Mouse (Mus musculus) G1E (cell line): Measurements from ENCODE around the gene Rbpj. TPM values are rescaled to one million over a fixed set of nuclear protein-coding genes. Genes with fewer than 3 reads are reported as not detected.

Experiments used
- ATAC-seq: 2 replicates; pipeline ENCODE4 v1.8.0; 2016; ENCODE audit warnings: mild to moderate bottlenecking; ENCODE audit not compliant: insufficient number of reproducible peaks, poor library complexity, low FRiP score, severe bottlenecking; ENCODE audit errors: extremely low read depth
- DNase-seq: peaks from one replicate; pipeline ENCODE4 v3.0.0; 2012; ENCODE audit warnings: low spot score
- H3K27me3 ChIP-seq: 2 replicates; pipeline ENCODE4 v1.6.1; 2012; ENCODE audit warnings: mild to moderate bottlenecking, low read length, inconsistent platforms; ENCODE audit not compliant: insufficient read depth
- H3K36me3 ChIP-seq: replicated peaks from 2 replicates; pipeline ENCODE3; 2012; ENCODE audit warnings: mild to moderate bottlenecking, inconsistent platforms
- H3K4me1 ChIP-seq: 2 replicates; pipeline ENCODE4 v1.6.1; 2012; ENCODE audit warnings: low read depth, low read length, inconsistent platforms, mixed read lengths; ENCODE audit not compliant: insufficient read depth
- H3K4me3 ChIP-seq: 2 replicates; pipeline ENCODE4 v1.5.1; 2012; ENCODE audit warnings: low read depth, mild to moderate bottlenecking, inconsistent platforms, low read length, moderate library complexity, mixed read lengths
- H3K9me3 ChIP-seq: replicated peaks from 2 replicates; pipeline ENCODE4 v1.6.1; 2012; ENCODE audit warnings: inconsistent platforms
- CTCF ChIP-seq: IDR thresholded peaks from 2 replicates; pipeline ENCODE4 v1.5.1; 2012; ENCODE audit warnings: low read depth, low read length, inconsistent platforms, mixed read lengths
- GATA1 ChIP-seq: IDR thresholded peaks from 2 replicates; pipeline ENCODE4 v1.6.1; 2012; ENCODE audit warnings: borderline replicate concordance, low read length, inconsistent platforms, mixed read lengths
- GATA2 ChIP-seq: IDR thresholded peaks from 2 replicates; pipeline ENCODE4 v1.6.1; 2012; ENCODE audit warnings: low read depth, low read length, inconsistent platforms, borderline replicate concordance
- POLR2AphosphoS5 ChIP-seq: IDR thresholded peaks from 2 replicates; pipeline ENCODE4 v1.6.1; 2012; ENCODE audit warnings: low read depth, low read length, inconsistent platforms; ENCODE audit not compliant: insufficient replicate concordance
- TAL1 ChIP-seq: conservative IDR thresholded peaks from 2 replicates; pipeline ENCODE4 v1.6.1; 2012; ENCODE audit warnings: low read depth, low read length, inconsistent platforms, mixed read lengths
- polyA plus RNA-seq: library from polyadenylated mRNA; stranded (reverse); fragments of >175 nt; gene quantifications from 2 replicates; pipeline ENCODE4 v1.2.3, GENCODE M21; 2012
- total RNA-seq, 2 experiments: library from RNA; stranded (forward) in 1 of 2; stranded (reverse) in 1 of 2; fragments of 200-1000 nt in 1 of 2; fragments of >200 nt in 1 of 2; fragmentation: Nextera tagmentation in 1 of 2; gene quantifications; 2 replicates each; pipeline ENCODE4 v1.2.3; 2014 to 2017

Gene Rbpj
- total and polyA plus RNA-seq, 3 experiments = 5.5 to 33.5 (median 17.2) TPM

GRCm38 (mm10) chr5:53466422-53467333 lies 726 bp downstream of the Rbpj start:
- Histone ChIP-seq H3K4me1 (no peaks in the 10 kb centered on the region), H3K27me3 (peaks cover 2% of the 10 kb centered on the region; the same call in 1 of the 2 replicates), H3K36me3 (no peaks in the 10 kb centered on the region), H3K4me3 (no peak overlapping the region), H3K9me3 (no peaks in the 10 kb centered on the region)
- no peak for ATAC-seq
- TF ChIP-seq GATA2 (no peak), CTCF (no peak)
- no peak for DNase-seq

GRCm38 (mm10) chr5:53467602-53468001 lies 1.6 kb downstream of the Rbpj start:
- ATAC-seq = no peak
- H3K36me3 ChIP-seq = no peaks in the 10 kb centered on the region
- TF ChIP-seq GATA1 (no peak), POLR2AphosphoS5 (no peak), TAL1 (no peak), GATA2 (no peak), CTCF (no peak)
- no peaks in the 10 kb centered on the region for H3K4me1 ChIP-seq
- H3K9me3 ChIP-seq = no peaks in the 10 kb centered on the region
- H3K4me3 ChIP-seq = no peak overlapping the region
- peaks cover 5% of the 10 kb centered on the region; the same call in 1 of the 2 replicates for H3K27me3 ChIP-seq
- no peak for DNase-seq

- Histone ChIP-seq H3K4me1 (no peaks in the 10 kb centered on the region), H3K36me3 (no peaks in the 10 kb centered on the region), H3K4me3 (no peak overlapping the region), H3K9me3 (no peaks in the 10 kb centered on the region), H3K27me3 (peaks cover 5% of the 10 kb centered on the region)
- ATAC-seq (no peak), DNase-seq (no peak)
- TF ChIP-seq TAL1 (no peak), POLR2AphosphoS5 (no peak), CTCF (no peak), GATA2 (no peak), GATA1 (no peak)
Measured at GRCm38 (mm10) chr5:53468366-53468765, 2.4 kb downstream of the Rbpj start.

GRCm38 (mm10) chr5:53469098-53469776 lies 3.3 kb downstream of the Rbpj start:
- ATAC-seq = no peak
- no peak overlapping the region for H3K4me3 ChIP-seq

GRCm38 (mm10) chr5:53469777-53470131 lies 3.8 kb downstream of the Rbpj start:
- TF ChIP-seq CTCF = no peak
- no peak for TF ChIP-seq TAL1
- no peak for TF ChIP-seq POLR2AphosphoS5
- TF ChIP-seq GATA2 = no peak
- TF ChIP-seq GATA1 = no peak
- peaks cover 7% of the 10 kb centered on the region for H3K27me3 ChIP-seq
- no peak for DNase-seq
- no peaks in the 10 kb centered on the region for H3K36me3 ChIP-seq
- no peak overlapping the region for H3K4me3 ChIP-seq
- ATAC-seq = no peak
- H3K9me3 ChIP-seq = no peaks in the 10 kb centered on the region
- H3K4me1 ChIP-seq = no peaks in the 10 kb centered on the region

More at GRCm38 (mm10) chr5:53469098-53469776, 3.3 kb downstream of the Rbpj start:
- Histone ChIP-seq H3K36me3 (no peaks in the 10 kb centered on the region), H3K27me3 (peaks cover 7% of the 10 kb centered on the region), H3K9me3 (no peaks in the 10 kb centered on the region), H3K4me1 (no peaks in the 10 kb centered on the region)
- DNase-seq = no peak
- TF ChIP-seq CTCF = no peak
- no peak for TF ChIP-seq GATA1
- TF ChIP-seq TAL1 = no peak
- no peak for TF ChIP-seq GATA2
- TF ChIP-seq POLR2AphosphoS5 = no peak

- no peaks in the 10 kb centered on the region for H3K9me3 ChIP-seq
- no peak for DNase-seq
- peaks cover 7% of the 10 kb centered on the region for H3K27me3 ChIP-seq
- no peak overlapping the region for H3K4me3 ChIP-seq
- TF ChIP-seq POLR2AphosphoS5 (no peak), GATA1 (no peak), GATA2 (no peak), CTCF (no peak), TAL1 (no peak)
- no peaks in the 10 kb centered on the region for H3K4me1 ChIP-seq
- ATAC-seq = no peak
- no peaks in the 10 kb centered on the region for H3K36me3 ChIP-seq
Measured at GRCm38 (mm10) chr5:53470141-53471079, 4.5 kb downstream of the Rbpj start.
